Mouse (Mus musculus): Measurements from ENCODE around the gene Mmp2.

DNA sequence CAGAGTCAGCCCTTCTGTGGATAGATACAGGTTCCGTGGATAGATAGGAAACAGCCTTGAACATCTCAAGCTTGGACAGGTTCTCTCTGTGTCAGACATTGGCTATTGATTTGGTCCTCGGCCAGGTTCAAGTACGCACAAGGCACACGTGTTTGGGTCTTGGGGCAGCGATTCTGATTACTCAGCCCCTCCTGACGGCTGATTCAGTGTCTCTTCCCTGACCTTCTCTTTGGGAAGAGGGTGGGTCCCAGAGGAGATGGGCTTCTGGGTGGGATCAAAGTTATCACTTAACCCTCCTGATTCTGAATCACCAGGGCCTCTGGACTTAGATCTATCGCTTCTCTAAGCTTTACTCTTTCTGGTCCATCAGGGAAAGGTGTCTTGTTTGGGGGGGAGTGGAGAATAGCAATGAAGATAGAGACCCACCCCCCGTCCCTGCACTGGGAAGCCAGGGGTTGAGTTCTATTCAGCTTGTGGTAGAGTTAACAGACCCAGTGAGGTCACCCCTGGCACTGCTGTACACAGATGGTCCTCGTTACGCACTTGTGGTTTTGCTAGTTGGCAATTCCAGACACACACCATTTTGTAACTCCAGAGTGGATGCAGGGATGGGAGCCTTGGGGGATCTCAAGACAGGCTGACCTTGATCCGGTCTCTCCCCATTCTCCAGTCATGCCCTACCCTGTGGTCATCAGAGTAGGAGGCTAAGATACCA lies 7.9 kb downstream of the Mmp2 start:
- TF ChIP-seq CTCF (IDR thresholded peaks at IDR 0.05; ENCODE audit: control insufficient read depth, insufficient read depth, insufficient read length) (no peak), MAX (IDR thresholded peaks at IDR 0.05) (no peak), USF1 (IDR thresholded peaks at IDR 0.05; ENCODE audit: low read depth) (no peak), MYOD1 (IDR thresholded peaks at IDR 0.05; ENCODE audit: control insufficient read depth, insufficient read length, low read depth) (no peak), MYOG (IDR thresholded peaks at IDR 0.05; ENCODE audit: control insufficient read depth, extremely low read depth, insufficient read length) (no peak)
